Mouse (Mus musculus) mouse embryonic stem cell (cell line): ENCODE results near the gene Jund.

Experiments used
- in situ Hi-C, 2 experiments: fragments of 300-500 bp; cut with MboI; formaldehyde crosslinking; loops; 1 replicate in 1 of 2; 3 replicates in 1 of 2; pipeline ENCODE4 v1.14.3; 2019 to 2020; ENCODE audit warnings: low sequenced_read_pairs in 2 of 2, low pct_unique_long_range_greater_than_20kb in 1 of 2, mixed read lengths in 1 of 2; ENCODE audit not compliant: unreplicated experiment in 1 of 2

Jund gene

GRCm38 (mm10) chr8:70716521-70717400 is 18.0 kb downstream of the Jund start:
- in situ Hi-C loops = loop anchor here in 1 of 2 experiments (5.0 kb wide), 1 partner anchor 46 kb away; the partner anchor contains the start of gene Mpv17l2

- in situ Hi-C loops = loop anchor here in 1 of 2 experiments (5.0 kb wide), 1 partner anchor 44 kb away; the partner anchor contains the start of gene Mpv17l2
Observed at GRCm38 (mm10) chr8:70718297-70718696, 19.5 kb downstream of the Jund start, which contains the start of gene Gm3336. TSS of gene Gm3336 (plus strand) at chr8:70718543.

GRCm38 (mm10) chr8:70719796-70720270 is 21.1 kb downstream of the Jund start:
- in situ Hi-C loops = loop anchor here in 1 of 2 experiments (5.0 kb wide), 1 partner anchor 42 kb away; the partner anchor contains the start of gene Mpv17l2

GRCm38 (mm10) chr8:70720739-70721138 is 22.0 kb downstream of the Jund start:
- in situ Hi-C loops = no loop called here

GRCm38 (mm10) chr8:70721601-70722000 is 22.9 kb downstream of the Jund start:
- in situ Hi-C loops = no loop called here

GRCm38 (mm10) chr8:70723486-70724210 is 24.9 kb downstream of the Jund start, which contains the start of gene Pde4c:
TSS of gene Pde4c (plus strand) at chr8:70723720.
- in situ Hi-C loops = no loop called here

- in situ Hi-C loops = no loop called here
Observed at GRCm38 (mm10) chr8:70724216-70724615, 25.5 kb downstream of the Jund start.

GRCm38 (mm10) chr8:70725792-70726447 is 27.2 kb downstream of the Jund start:
- in situ Hi-C loops = no loop called here

- in situ Hi-C loops = no loop called here
Observed at GRCm38 (mm10) chr8:70726721-70727120, 28.0 kb downstream of the Jund start.

- in situ Hi-C loops = no loop called here
Observed at GRCm38 (mm10) chr8:70729808-70730475, 31.2 kb downstream of the Jund start.

GRCm38 (mm10) chr8:70730956-70731355 is 32.2 kb downstream of the Jund start:
- in situ Hi-C loops = no loop called here

GRCm38 (mm10) chr8:70737705-70738104 is 39.0 kb downstream of the Jund start:
- in situ Hi-C loops = no loop called here

GRCm38 (mm10) chr8:70738211-70738610 is 39.5 kb downstream of the Jund start:
- in situ Hi-C loops = no loop called here

- in situ Hi-C loops = no loop called here
Observed at GRCm38 (mm10) chr8:70741661-70742060, 42.9 kb downstream of the Jund start.

GRCm38 (mm10) chr8:70742176-70742575 is 43.4 kb downstream of the Jund start:
- in situ Hi-C loops = no loop called here

GRCm38 (mm10) chr8:70742981-70743655 is 44.4 kb downstream of the Jund start:
- in situ Hi-C loops = no loop called here

GRCm38 (mm10) chr8:70743656-70744590 is 45.2 kb downstream of the Jund start:
- in situ Hi-C loops = no loop called here
